Mouse (Mus musculus) activated CD4-positive, CD25-positive, alpha-beta regulatory T cell, adult 9 weeks (primary cell): Measurements from ENCODE around the gene Tpm4. TPM values are rescaled to one million over a fixed set of nuclear protein-coding genes. Genes with fewer than 3 reads are reported as not detected.

Experiments used
- polyA plus RNA-seq: library from polyadenylated mRNA; unstranded; fragments of 100-300 nt; shearing (Covaris generic); gene quantifications from one replicate; pipeline ENCODE4 v1.2.1, GENCODE M21; 2017

The Tpm4 gene
- 367 TPM for polyA plus RNA-seq

DNA sequence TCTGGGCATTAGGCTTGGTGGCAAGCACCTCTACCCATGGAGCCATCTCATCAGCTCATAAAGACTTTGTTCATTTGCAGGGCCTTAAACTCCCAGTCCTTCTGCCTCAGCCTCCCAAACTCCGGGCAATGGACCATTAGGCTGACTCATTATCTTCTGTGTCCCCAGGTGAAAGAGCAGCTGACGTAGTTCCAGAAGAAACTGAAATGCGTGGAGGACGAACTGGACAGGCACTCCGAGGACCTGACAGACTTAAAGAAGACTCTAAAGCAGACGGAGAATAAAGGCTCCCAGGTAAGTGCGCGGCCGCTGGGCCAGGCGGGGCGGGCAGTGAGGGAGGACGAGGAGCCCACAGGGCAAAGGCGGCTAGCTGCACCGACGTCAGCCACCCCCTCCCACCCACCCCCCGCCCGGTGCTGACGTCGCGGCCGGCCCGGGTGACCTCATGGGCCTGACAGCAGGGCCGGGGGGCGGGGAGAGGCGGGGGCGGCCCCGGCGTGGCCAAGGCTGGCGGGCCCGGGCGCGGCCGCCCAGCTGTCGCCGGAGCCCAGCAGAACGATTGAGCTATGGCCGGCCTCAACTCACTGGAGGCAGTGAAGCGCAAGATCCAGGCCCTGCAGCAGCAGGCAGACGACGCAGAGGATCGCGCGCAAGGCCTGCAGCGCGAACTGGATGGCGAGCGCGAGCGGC, at the start of gene Tpm4:
Tpm4 (plus strand) TSS at position 220 of the 690 bp plus-strand sequence.

DNA sequence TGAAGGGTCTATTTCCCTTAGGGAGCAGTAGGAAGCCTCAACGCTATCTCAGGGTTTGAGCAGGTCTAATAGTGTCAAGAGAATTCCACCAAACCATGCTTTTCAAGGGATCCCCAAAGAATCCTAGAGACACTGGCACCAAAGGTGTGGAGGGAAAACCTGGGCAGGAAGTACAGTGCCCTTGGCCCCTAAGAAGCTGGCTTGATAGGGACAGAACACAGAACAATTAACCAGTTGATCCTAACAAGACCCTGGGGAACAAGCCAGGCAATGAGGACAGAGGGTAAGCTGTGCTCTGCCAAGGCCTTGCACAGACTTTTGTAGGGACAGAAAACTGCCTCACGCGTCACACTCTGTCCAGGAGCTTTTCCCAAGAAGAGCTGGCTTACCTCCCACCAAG, 28.0 kb upstream of the Tpm4 start, which contains the start of gene Olfr374:
Olfr374 (plus strand) TSS at position 301 of the 400 bp plus-strand sequence.

GRCm38 (mm10) chr8:72160707-72161697, 26.2 kb downstream of the Tpm4 start, which contains the start of gene Rab8a:
TSS of gene Rab8a (plus strand) at chr8:72161200.

DNA sequence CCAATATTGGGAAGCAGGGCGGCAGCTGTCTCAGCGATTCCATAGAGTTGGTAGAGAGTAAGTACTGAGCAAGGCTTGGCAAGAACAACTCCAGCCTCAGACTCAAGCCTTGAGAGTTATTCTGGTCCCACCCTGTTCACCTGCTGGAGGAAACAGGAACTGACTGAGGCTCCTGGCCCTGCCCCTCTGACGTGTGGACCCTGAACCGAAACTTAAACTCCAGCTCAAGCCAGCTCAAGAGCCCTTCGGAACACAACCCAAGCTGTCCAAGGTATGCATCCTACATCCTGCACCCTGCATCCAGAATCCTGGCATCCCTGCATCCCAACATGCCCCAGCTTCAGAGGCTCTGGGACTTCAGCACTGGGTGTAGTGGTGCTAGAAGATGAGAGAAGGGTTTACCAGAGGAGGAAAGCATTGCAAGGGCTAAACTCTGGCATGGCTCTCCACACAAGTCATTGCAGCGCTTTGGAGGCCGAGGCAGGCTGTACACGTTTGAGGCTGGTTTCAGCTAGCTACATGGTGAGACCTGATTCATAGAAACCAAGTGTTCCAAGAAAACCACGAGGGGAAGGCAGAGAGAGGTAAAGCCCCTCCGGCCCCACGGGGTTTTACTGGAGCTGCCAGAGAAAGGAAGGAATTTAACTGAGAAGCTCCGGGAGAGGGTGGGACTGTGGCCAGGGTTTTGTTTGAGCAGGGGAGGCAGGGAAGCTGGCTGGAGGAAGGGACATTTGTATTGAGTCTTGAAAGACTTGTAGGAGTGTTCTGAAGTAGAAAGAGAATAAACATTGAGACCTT, 54.8 kb downstream of the Tpm4 start, which contains the start of gene Hsh2d:
Hsh2d (plus strand) TSS at position 222 of the 798 bp plus-strand sequence.

Other genes with a start within 250 kb of the Tpm4 start
- 6.8 TPM for gene Zfp882, start 226.4 kb upstream of the Tpm4 start, polyA plus RNA-seq
- gene Zfp617, start 226.3 kb upstream of the Tpm4 start, polyA plus RNA-seq, result 20.8 TPM
- gene Zfp961, start 183.9 kb upstream of the Tpm4 start, polyA plus RNA-seq, result 30.7 TPM
- gene Cyp4f18, start 125.3 kb upstream of the Tpm4 start, polyA plus RNA-seq, result 0.87 TPM
- gene Olfr372, start 93.8 kb upstream of the Tpm4 start, polyA plus RNA-seq, result 0.20 TPM
- 0.24 TPM for gene Olfr373, start 51.8 kb upstream of the Tpm4 start, polyA plus RNA-seq
- gene Olfr374, start 27.9 kb upstream of the Tpm4 start, polyA plus RNA-seq, result 0.22 TPM
- gene Rab8a, start 26.2 kb downstream of the Tpm4 start, polyA plus RNA-seq, result 220 TPM
- 31.6 TPM for gene Hsh2d, start 54.7 kb downstream of the Tpm4 start, polyA plus RNA-seq
- not detected for gene Cib3, start 77.9 kb downstream of the Tpm4 start, polyA plus RNA-seq
- gene Gm11034, start 78.7 kb downstream of the Tpm4 start, polyA plus RNA-seq, result not detected
- 126 TPM for gene Fam32a, start 84.8 kb downstream of the Tpm4 start, polyA plus RNA-seq
- 180 TPM for gene Ap1m1, start 105.0 kb downstream of the Tpm4 start, polyA plus RNA-seq
- 6.2 TPM for gene Gm10282, start 170.3 kb downstream of the Tpm4 start, polyA plus RNA-seq
- gene Klf2, start 184.1 kb downstream of the Tpm4 start, polyA plus RNA-seq, result 12.4 TPM